Mouse (Mus musculus): ENCODE measurements around the gene Abracl. TPM values are rescaled to one million over a fixed set of nuclear protein-coding genes. Genes with fewer than 3 reads are reported as not detected.

Abracl gene
- polyA plus RNA-seq, 1 experiment from 2014 or later, result 143 TPM

DNA sequence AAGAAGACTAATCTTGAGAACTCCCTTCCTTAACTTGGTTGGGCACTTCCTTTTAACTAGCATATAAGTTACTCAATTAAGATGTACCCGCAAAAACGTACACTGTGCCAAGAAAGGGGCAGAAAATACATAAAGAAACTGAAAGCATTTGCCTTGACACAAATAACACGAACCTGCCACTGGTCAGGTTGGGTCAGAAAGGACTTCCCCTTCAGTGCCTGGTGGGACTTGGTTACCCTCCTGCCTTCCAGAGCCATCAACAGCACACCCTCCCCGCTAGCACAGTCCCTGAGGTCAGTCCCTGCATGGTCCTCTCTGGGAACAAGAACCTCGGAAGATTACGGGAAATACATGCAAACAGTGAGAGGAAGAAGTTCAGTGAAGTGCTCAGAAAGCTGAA, 34.0 kb downstream of the Abracl start:
- Histone ChIP-seq H3K27me3 (replicated peaks; ENCODE audit: control insufficient read depth, insufficient read depth, low read length) (no peaks in the 10 kb centered on the region), H3K36me3 (ENCODE audit: control insufficient read depth, insufficient read depth, low read length) (no peaks in the 10 kb centered on the region), H3K4me2 (ENCODE audit: low read depth, low read length) (no peak overlapping the region), H3K4me3 (ENCODE audit: low read depth, low read length) (no peak overlapping the region), H3K27ac (replicated peaks; ENCODE audit: low read depth, low read length) (no peak overlapping the region), H3K9me3 (ENCODE audit: control insufficient read depth, low read length) (no peaks in the 10 kb centered on the region), H3K4me1 (ENCODE audit: control insufficient read depth, insufficient read depth, low read length) (no peaks in the 10 kb centered on the region), H3K9ac (ENCODE audit: low read depth, low read length) (no peak overlapping the region)
- DNase-seq (ENCODE audit: low spot score) (no peak), ATAC-seq (ENCODE audit: low read depth) (no peak)
- WGBS, result 77% methylated on average over 6 of the region's 6 CpGs

DNA sequence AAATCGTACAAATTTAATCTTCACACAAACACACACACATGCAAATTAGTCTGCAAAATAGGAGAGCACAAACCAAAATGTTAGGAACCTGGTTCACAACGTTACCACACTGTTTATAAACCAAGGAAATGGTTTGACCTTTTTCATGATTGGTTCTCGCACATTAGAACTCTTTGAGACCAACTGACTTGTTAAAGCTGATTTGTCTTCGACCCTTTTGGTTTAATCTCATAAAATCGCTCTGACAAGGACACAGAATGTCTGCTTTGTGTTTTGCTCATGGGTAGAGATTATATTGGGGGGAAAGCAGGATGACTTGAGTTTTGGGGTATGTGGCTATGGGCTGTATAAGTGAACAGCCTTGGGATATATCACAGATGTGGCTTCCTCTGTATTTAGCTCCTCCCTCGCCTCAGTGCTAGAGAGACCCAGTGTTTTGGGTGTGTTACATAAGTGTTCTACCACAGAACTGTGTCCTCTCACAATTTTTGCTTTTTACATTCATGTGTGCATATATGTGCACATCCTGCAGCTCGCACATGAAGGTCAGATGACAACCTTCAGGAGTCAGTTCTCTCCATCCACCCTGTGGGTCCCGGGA, 35.2 kb downstream of the Abracl start:
- Histone ChIP-seq H3K9ac (ENCODE audit: low read depth, low read length) (no peak overlapping the region), H3K4me3 (ENCODE audit: low read depth, low read length) (no peak overlapping the region), H3K27ac (replicated peaks; ENCODE audit: low read depth, low read length) (no peak overlapping the region), H3K9me3 (ENCODE audit: control insufficient read depth, low read length) (no peaks in the 10 kb centered on the region), H3K4me2 (ENCODE audit: low read depth, low read length) (no peak overlapping the region), H3K36me3 (ENCODE audit: control insufficient read depth, insufficient read depth, low read length) (no peaks in the 10 kb centered on the region), H3K4me1 (ENCODE audit: control insufficient read depth, insufficient read depth, low read length) (no peaks in the 10 kb centered on the region), H3K27me3 (replicated peaks; ENCODE audit: control insufficient read depth, insufficient read depth, low read length) (no peaks in the 10 kb centered on the region)
- DNase-seq (ENCODE audit: low spot score), result no peak
- ATAC-seq (ENCODE audit: low read depth), result no peak
- WGBS, result 84% methylated on average over 8 of the region's 8 CpGs

DNA sequence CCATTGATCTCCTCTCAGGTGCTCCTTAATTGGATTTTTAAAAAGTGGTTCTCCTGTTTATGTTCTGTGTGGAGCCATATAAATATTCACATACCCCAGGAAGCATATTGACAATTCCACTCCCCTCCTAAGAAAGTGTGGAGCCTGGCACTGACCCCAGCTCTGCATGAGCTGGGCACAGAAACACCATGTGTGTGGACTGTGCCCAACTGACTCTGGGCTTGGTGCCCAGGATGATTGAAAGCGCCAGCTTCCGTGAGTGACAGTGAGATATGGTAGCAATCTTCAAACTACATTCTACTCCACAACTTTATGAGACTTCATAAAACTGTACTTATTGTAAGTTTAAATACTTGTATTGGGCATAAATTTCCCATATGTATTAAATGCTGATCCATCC, 39.8 kb downstream of the Abracl start:
- Histone ChIP-seq H3K27me3 (replicated peaks; ENCODE audit: control insufficient read depth, insufficient read depth, low read length) (no peaks in the 10 kb centered on the region), H3K4me2 (ENCODE audit: low read depth, low read length) (no peak overlapping the region), H3K9ac (ENCODE audit: low read depth, low read length) (no peak overlapping the region), H3K36me3 (ENCODE audit: control insufficient read depth, insufficient read depth, low read length) (no peaks in the 10 kb centered on the region), H3K4me1 (ENCODE audit: control insufficient read depth, insufficient read depth, low read length) (no peaks in the 10 kb centered on the region), H3K27ac (replicated peaks; ENCODE audit: low read depth, low read length) (no peak overlapping the region), H3K4me3 (ENCODE audit: low read depth, low read length) (no peak overlapping the region), H3K9me3 (ENCODE audit: control insufficient read depth, low read length) (no peaks in the 10 kb centered on the region)
- 90% methylated on average over 2 of the region's 2 CpGs for WGBS
- no peak for DNase-seq (ENCODE audit: low spot score)
- no peak for ATAC-seq (ENCODE audit: low read depth)

DNA sequence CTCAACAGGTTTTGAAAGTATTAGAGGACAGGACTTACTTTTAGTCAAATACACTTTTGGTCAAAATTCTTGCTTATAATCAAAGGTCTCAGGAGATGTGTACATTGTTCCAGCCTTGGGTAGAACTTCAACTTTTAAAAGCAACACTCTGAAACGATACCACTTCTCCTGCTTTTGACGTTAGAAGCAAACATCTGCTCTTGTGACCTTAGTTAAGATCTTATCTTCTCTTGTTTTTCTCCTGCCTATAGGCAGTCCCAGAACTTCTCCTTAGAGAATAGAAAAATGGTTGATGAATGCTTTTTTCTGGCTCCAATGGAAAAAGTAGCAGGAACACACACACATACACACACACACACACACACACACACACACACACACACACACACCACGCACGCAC, 57.0 kb downstream of the Abracl start:
- Histone ChIP-seq H3K9ac (ENCODE audit: low read depth, low read length) (no peak overlapping the region), H3K4me1 (ENCODE audit: control insufficient read depth, insufficient read depth, low read length) (no peaks in the 10 kb centered on the region), H3K36me3 (ENCODE audit: control insufficient read depth, insufficient read depth, low read length) (no peaks in the 10 kb centered on the region), H3K4me2 (ENCODE audit: low read depth, low read length) (no peak overlapping the region), H3K9me3 (ENCODE audit: control insufficient read depth, low read length) (0 out of 2 replicates have a peak, but pooled peaks cover 1% of the 10 kb centered on the region), H3K27me3 (replicated peaks; ENCODE audit: control insufficient read depth, insufficient read depth, low read length) (no peaks in the 10 kb centered on the region), H3K4me3 (ENCODE audit: low read depth, low read length) (no peak overlapping the region), H3K27ac (replicated peaks; ENCODE audit: low read depth, low read length) (no peak overlapping the region)
- 59% methylated on average over 4 of the region's 4 CpGs for WGBS
- DNase-seq (ENCODE audit: low spot score) (no peak), ATAC-seq (ENCODE audit: low read depth) (no peak)

Other genes starting within 250 kb of the Abracl start
- 6.7 and 8.2 TPM in 2 replicates for gene Txlnb, start 227.1 kb downstream of the Abracl start, polyA plus RNA-seq (2014; fragmentation: Nextera tagmentation; extraction: Ambion mirVana)
- 8.2 and 8.5 TPM in 2 replicates for gene Heca, start 75.2 kb downstream of the Abracl start, polyA plus RNA-seq (2014; fragmentation: Nextera tagmentation; extraction: Ambion mirVana)
- gene Reps1, start 32.6 kb upstream of the Abracl start, polyA plus RNA-seq (2014; fragmentation: Nextera tagmentation; extraction: Ambion mirVana), result 20.5 and 21.7 TPM in 2 replicates
- 0.54 and 0.81 TPM in 2 replicates for gene Ect2l, start 187.6 kb upstream of the Abracl start, polyA plus RNA-seq (2014; fragmentation: Nextera tagmentation; extraction: Ambion mirVana)
- gene Ccdc28a, start 211.7 kb upstream of the Abracl start, polyA plus RNA-seq (2014; fragmentation: Nextera tagmentation; extraction: Ambion mirVana), result 11.5 and 14.5 TPM in 2 replicates

Data from embryonic facial prominence, embryonic 14.5 days (tissue).